Mouse (Mus musculus) layer of hippocampus, postnatal 36 days (tissue): ENCODE data around the gene Phf13. TPM values are rescaled to one million over a fixed set of nuclear protein-coding genes. Genes with fewer than 3 reads are reported as not detected.

ENCODE experiments used
- total RNA-seq, 2 experiments: library from RNA; stranded (reverse); gene quantifications; 2 replicates each; pipeline ENCODE4 v1.2.3; 2021

Phf13 gene
- total RNA-seq, 2 experiments from 2014 or later: 11.1 to 11.6 TPM

Other genes starting within 250 kb of the Phf13 start
- gene Camta1, start 134.4 kb downstream of the Phf13 start, total RNA-seq: 100 to 1,000 TPM; 279 to 294 TPM
- gene Dnajc11, start 62.6 kb downstream of the Phf13 start, total RNA-seq: 10 to 100 TPM; 62.0 to 63.1 TPM
- gene Thap3, start 7.3 kb downstream of the Phf13 start, total RNA-seq: 10 to 100 TPM; 24.6 to 29.9 TPM
- 10 to 100 TPM; 20.5 to 21.4 TPM for gene Klhl21, start 12.5 kb upstream of the Phf13 start, total RNA-seq
- 10 to 100 TPM; 11.7 to 13.7 TPM for gene Zbtb48, start 31.4 kb upstream of the Phf13 start, total RNA-seq
- under 1 TPM; 0.33 to 0.62 TPM for gene Tas1r1, start 42.3 kb upstream of the Phf13 start, total RNA-seq
- gene Nol9, start 43.1 kb upstream of the Phf13 start, total RNA-seq: 10 to 100 TPM; 19.7 to 21.3 TPM
- 100 to 1,000 TPM; 158 to 166 TPM for gene Plekhg5, start 76.2 kb upstream of the Phf13 start, total RNA-seq
- 10 to 100 TPM; 46.5 to 65.3 TPM for gene Tnfrsf25, start 119.7 kb upstream of the Phf13 start, total RNA-seq
- gene Espn, start 156.1 kb upstream of the Phf13 start, total RNA-seq: 1 to 10 TPM; 1.4 to 1.5 TPM
- gene Hes2, start 162.6 kb upstream of the Phf13 start, total RNA-seq: not detected
- gene Acot7, start 181.9 kb upstream of the Phf13 start, total RNA-seq: 100 to 1,000 TPM; 331 to 345 TPM